Mouse (Mus musculus): ENCODE measurements around the gene Sorl1. TPM values are rescaled to one million over a fixed set of nuclear protein-coding genes. Genes with fewer than 3 reads are reported as not detected.

Sorl1 gene
- total RNA-seq, 1 experiment from 2014 or later: 761 TPM

- ATAC-seq (ENCODE audit: extremely low read depth, insufficient number of reproducible peaks, low FRiP score, poor library complexity, severe bottlenecking): peak; percentile 15; the same call in 1 of the 2 replicates
These were observed 90.0 kb downstream of the Sorl1 start for GRCm38 (mm10) chr9:42034116-42034520.

GRCm38 (mm10) chr9:42033291-42034115 is 90.6 kb downstream of the Sorl1 start:
- no peak; the same call in 1 of the 2 replicates for ATAC-seq (ENCODE audit: extremely low read depth, insufficient number of reproducible peaks, low FRiP score, poor library complexity, severe bottlenecking)

GRCm38 (mm10) chr9:42032419-42032818 is 91.7 kb downstream of the Sorl1 start:
- ATAC-seq (ENCODE audit: extremely low read depth, insufficient number of reproducible peaks, low FRiP score, poor library complexity, severe bottlenecking): peak; percentile 14; the same call in 1 of the 2 replicates

- ATAC-seq (ENCODE audit: extremely low read depth, insufficient number of reproducible peaks, low FRiP score, poor library complexity, severe bottlenecking): peak; percentile 83
These were observed 95.3 kb downstream of the Sorl1 start for GRCm38 (mm10) chr9:42028807-42029206.

- no peak for ATAC-seq (ENCODE audit: extremely low read depth, insufficient number of reproducible peaks, low FRiP score, poor library complexity, severe bottlenecking)
These were observed 99.8 kb downstream of the Sorl1 start for GRCm38 (mm10) chr9:42024257-42024656.

GRCm38 (mm10) chr9:42023383-42023782 is 100.7 kb downstream of the Sorl1 start:
- no peak for ATAC-seq (ENCODE audit: extremely low read depth, insufficient number of reproducible peaks, low FRiP score, poor library complexity, severe bottlenecking)

- peak; percentile 67 for ATAC-seq (ENCODE audit: extremely low read depth, insufficient number of reproducible peaks, low FRiP score, poor library complexity, severe bottlenecking)
These were observed 101.8 kb downstream of the Sorl1 start for GRCm38 (mm10) chr9:42022318-42022717.

GRCm38 (mm10) chr9:42019308-42020031 is 104.6 kb downstream of the Sorl1 start:
- ATAC-seq (ENCODE audit: extremely low read depth, insufficient number of reproducible peaks, low FRiP score, poor library complexity, severe bottlenecking): no peak

- ATAC-seq (ENCODE audit: extremely low read depth, insufficient number of reproducible peaks, low FRiP score, poor library complexity, severe bottlenecking): no peak
These were observed 115.6 kb downstream of the Sorl1 start for GRCm38 (mm10) chr9:42008501-42008900.

GRCm38 (mm10) chr9:42005101-42005500 is 119.0 kb downstream of the Sorl1 start:
- no peak for ATAC-seq (ENCODE audit: extremely low read depth, insufficient number of reproducible peaks, low FRiP score, poor library complexity, severe bottlenecking)

GRCm38 (mm10) chr9:42004140-42004539 is 120.0 kb downstream of the Sorl1 start:
- no peak for ATAC-seq (ENCODE audit: extremely low read depth, insufficient number of reproducible peaks, low FRiP score, poor library complexity, severe bottlenecking)

- peak; percentile 62 for ATAC-seq (ENCODE audit: extremely low read depth, insufficient number of reproducible peaks, low FRiP score, poor library complexity, severe bottlenecking)
These were observed 124.3 kb downstream of the Sorl1 start for GRCm38 (mm10) chr9:41999498-42000473.

- no peak for ATAC-seq (ENCODE audit: extremely low read depth, insufficient number of reproducible peaks, low FRiP score, poor library complexity, severe bottlenecking)
These were observed 128.8 kb downstream of the Sorl1 start for GRCm38 (mm10) chr9:41995278-41995677.

- ATAC-seq (ENCODE audit: extremely low read depth, insufficient number of reproducible peaks, low FRiP score, poor library complexity, severe bottlenecking): no peak
These were observed 130.3 kb downstream of the Sorl1 start for GRCm38 (mm10) chr9:41993821-41994220.

GRCm38 (mm10) chr9:41992841-41993240 is 131.3 kb downstream of the Sorl1 start:
- ATAC-seq (ENCODE audit: extremely low read depth, insufficient number of reproducible peaks, low FRiP score, poor library complexity, severe bottlenecking): no peak

- ATAC-seq (ENCODE audit: extremely low read depth, insufficient number of reproducible peaks, low FRiP score, poor library complexity, severe bottlenecking): no peak
These were observed 138.5 kb downstream of the Sorl1 start for GRCm38 (mm10) chr9:41985636-41986035.

- no peak for ATAC-seq (ENCODE audit: extremely low read depth, insufficient number of reproducible peaks, low FRiP score, poor library complexity, severe bottlenecking)
These were observed 139.0 kb downstream of the Sorl1 start for GRCm38 (mm10) chr9:41985052-41985451.

GRCm38 (mm10) chr9:41984306-41984705 is 139.8 kb downstream of the Sorl1 start:
- ATAC-seq (ENCODE audit: extremely low read depth, insufficient number of reproducible peaks, low FRiP score, poor library complexity, severe bottlenecking): no peak

- ATAC-seq (ENCODE audit: extremely low read depth, insufficient number of reproducible peaks, low FRiP score, poor library complexity, severe bottlenecking): no peak
These were observed 140.8 kb downstream of the Sorl1 start for GRCm38 (mm10) chr9:41983286-41983685.

All from neutrophil, adult 5-6 weeks (primary cell).